Mouse (Mus musculus) testis, adult 2 months (tissue): ENCODE data around the gene Nat8f5.

ENCODE experiments used
- CTCF ChIP-seq: fragments of 200-500 bp; IDR thresholded peaks from 2 replicates; pipeline ENCODE4 v1.5.1; 2012; ENCODE audit warnings: low read depth, mild to moderate bottlenecking, inconsistent platforms, low read length, moderate library complexity; ENCODE audit not compliant: control insufficient read depth, insufficient read depth, insufficient replicate concordance
- POLR2A ChIP-seq: fragments of 200-500 bp; IDR thresholded peaks from 2 replicates; pipeline ENCODE4 v1.6.1; 2012; ENCODE audit warnings: low read depth, mild to moderate bottlenecking, inconsistent platforms, low read length, moderate library complexity; ENCODE audit not compliant: control insufficient read depth

- TF ChIP-seq POLR2A (no peak), CTCF (no peak)
These were observed 7.4 kb downstream of the Nat8f5 start for GRCm38 (mm10) chr6:85813339-85813738.
